ENCODE assay signal across 8 mouse cellular contexts in genomic region chr19:10304395-10304794, GRCm38 (mm10). TPM values are rescaled to one million over a fixed set of nuclear protein-coding genes. Genes with fewer than 3 reads are reported as not detected.
DNase-seq lines count a peak whose midpoint lies in the region; ATAC-seq and TF ChIP-seq lines count a peak whose summit lies in the region.

No protein-coding gene starts in this region.

- no peak for DNase-seq in gastrocnemius, adult 2 months
- DNase-seq in gastrocnemius, postnatal 10 days = no peak
- no peak for DNase-seq in thymus, adult 2 months
- no peak for DNase-seq in thymus, postnatal 36 days
- no peak for DNase-seq in liver, embryonic 11.5 days (ENCODE audit: low spot score)
- DNase-seq in stomach, postnatal 0 days (ENCODE audit: low spot score) = no peak
- no peak for DNase-seq in embryo, embryonic 9.5 days (ENCODE audit: extremely low spot score)
- DNase-seq in left cerebral cortex, adult 9 months (ENCODE audit: low spot score in 2 of 2) = no peak

- no peaks in the 10 kb centered on the region; the same call in 1 of the 2 replicates for H3K27me3 ChIP-seq in thymus, adult 2 months (ENCODE audit: control insufficient read depth, insufficient read depth, low read length)
- H3K27me3 ChIP-seq in liver, embryonic 11.5 days (replicated peaks; ENCODE audit: control insufficient read depth, insufficient read depth, low read length) = peaks cover 38% of the 10 kb centered on the region
- no peaks in the 10 kb centered on the region for H3K27me3 ChIP-seq in stomach, postnatal 0 days (ENCODE audit: control insufficient read depth, insufficient read depth, low read length)

- peak overlapping the region; percentile 90 for H3K4me2 ChIP-seq in liver, embryonic 11.5 days
- H3K4me2 ChIP-seq in stomach, postnatal 0 days (replicated peaks; ENCODE audit: low read depth) = peak overlapping the region; percentile 99

- TF ChIP-seq POLR2A in thymus, adult 2 months (IDR thresholded peaks at IDR 0.05; ENCODE audit: control insufficient read depth, extremely low read depth, insufficient read depth, low read length, poor library complexity) = no peak

- no peaks in the 10 kb centered on the region for H3K36me3 ChIP-seq in thymus, adult 2 months (ENCODE audit: control insufficient read depth, insufficient read depth, low read length)
- H3K36me3 ChIP-seq in liver, embryonic 11.5 days (ENCODE audit: control insufficient read depth, insufficient read depth, low read length) = no peaks in the 10 kb centered on the region
- H3K36me3 ChIP-seq in stomach, postnatal 0 days (ENCODE audit: control insufficient read depth, insufficient read depth, low read length) = no peaks in the 10 kb centered on the region

- H3K4me1 ChIP-seq in thymus, adult 2 months (replicated peaks; ENCODE audit: control insufficient read depth, insufficient read depth, low read length) = peaks cover 6% of the 10 kb centered on the region; the same call in 1 of the 2 replicates
- H3K4me1 ChIP-seq in liver, embryonic 11.5 days (replicated peaks; ENCODE audit: control insufficient read depth, insufficient read depth, low read length) = peaks cover 9% of the 10 kb centered on the region
- H3K4me1 ChIP-seq in stomach, postnatal 0 days (replicated peaks; ENCODE audit: control insufficient read depth, insufficient read depth) = peaks cover 5% of the 10 kb centered on the region; the same call in 1 of the 2 replicates

- peak overlapping the region; percentile 56 for H3K9ac ChIP-seq in liver, embryonic 11.5 days (ENCODE audit: low read depth, low read length)
- peak overlapping the region; percentile 77 for H3K9ac ChIP-seq in stomach, postnatal 0 days (ENCODE audit: low read length)

- TF ChIP-seq EP300 in stomach, postnatal 0 days (optimal IDR thresholded peaks at IDR 0.05) = no peak

- intact Hi-C loops in gastrocnemius, adult 2 months (cut with DNase I) = loop anchor here (1.0 to 2.0 kb wide), 2 partner anchors 38 to 46 kb away; no protein-coding TSS in a partner anchor

- peak overlapping the region; percentile 94 for H3K4me3 ChIP-seq in gastrocnemius, adult 2 months
- H3K4me3 ChIP-seq in thymus, adult 2 months (ENCODE audit: control insufficient read depth, insufficient read depth, low read length) = peak overlapping the region; percentile 12; the same call in 1 of the 2 replicates
- H3K4me3 ChIP-seq in liver, embryonic 11.5 days (ENCODE audit: low read depth, low read length) = peak overlapping the region; percentile 59
- peak overlapping the region; percentile 70 for H3K4me3 ChIP-seq in stomach, postnatal 0 days (ENCODE audit: low read depth, low read length)

- 14% methylated on average over 34 of the region's 37 CpGs for WGBS in thymus, adult 2 months
- 13% methylated on average over 37 of the region's 37 CpGs for WGBS in liver, embryonic 11.5 days
- WGBS in stomach, postnatal 0 days = 5% methylated on average over 29 of the region's 37 CpGs

- H3K27ac ChIP-seq in gastrocnemius, adult 2 months = peak overlapping the region; percentile 89
- no peak overlapping the region for H3K27ac ChIP-seq in thymus, adult 2 months (ENCODE audit: control insufficient read depth, insufficient read depth, low read length)
- H3K27ac ChIP-seq in liver, embryonic 11.5 days (ENCODE audit: low read depth, low read length) = no peak overlapping the region
- 0 out of 2 replicates have a peak overlapping the region, but pooled peaks have one; percentile 18 for H3K27ac ChIP-seq in stomach, postnatal 0 days (replicated peaks)

- no peaks in the 10 kb centered on the region for H3K9me3 ChIP-seq in liver, embryonic 11.5 days (ENCODE audit: control insufficient read depth, low read length)
- H3K9me3 ChIP-seq in stomach, postnatal 0 days (ENCODE audit: control insufficient read depth, low read length) = no peaks in the 10 kb centered on the region

- no peak for ATAC-seq in liver, embryonic 11.5 days (replicated peaks; ENCODE audit: low FRiP score)
- ATAC-seq in stomach, postnatal 0 days (ENCODE audit: low FRiP score, low TSS enrichment) = 0 out of 2 replicates have a peak, but pooled peaks have one; percentile 8

- no peak for TF ChIP-seq CTCF in gastrocnemius, adult 2 months (IDR thresholded peaks at IDR 0.05)
- no peak for TF ChIP-seq CTCF in thymus, adult 2 months (IDR thresholded peaks at IDR 0.05; ENCODE audit: borderline replicate concordance, control insufficient read depth, extremely low read depth, insufficient read depth, low read length, poor library complexity)
- no peak for TF ChIP-seq CTCF in stomach, postnatal 0 days (IDR thresholded peaks at IDR 0.05; ENCODE audit: low read depth)

RNA-seq across cellular contexts. Expression of gene Dagla, which starts 0.3 kb away (rescaled TPM):
- total RNA-seq in gastrocnemius, adult 2 months (2021) = 1 to 10 TPM; 7.2 to 8.6 TPM
- 1 to 10 TPM; 8.9 to 9.3 TPM for total RNA-seq in gastrocnemius, postnatal 10 days (2021)
- 3.0 and 3.2 TPM in 2 replicates for polyA plus RNA-seq in thymus, adult 2 months (2012; rRNA removed)
- polyA plus RNA-seq in liver, embryonic 11.5 days (2014; fragmentation: Nextera tagmentation; extraction: Ambion mirVana) = 0.77 and 0.82 TPM in 2 replicates
- polyA plus RNA-seq in stomach, postnatal 0 days (2015; fragmentation: Nextera tagmentation; extraction: Ambion mirVana) = 1.3 and 1.7 TPM in 2 replicates

Comparison
In these comparisons a context has a peak if more than half of its experiments do, and no peak if none do; other contexts are left out.
1. H3K27ac ChIP-seq: peak in gastrocnemius, adult 2 months (single experiment) and stomach, postnatal 0 days (single experiment); none in thymus, adult 2 months (single experiment) and liver, embryonic 11.5 days (single experiment).
2. H3K4me3 ChIP-seq: peak in every context shown above with its lines; median percentile 94 in gastrocnemius, adult 2 months; 70 in stomach, postnatal 0 days; 59 in liver, embryonic 11.5 days; 12 in thymus, adult 2 months.